Mouse (Mus musculus): ENCODE data around the gene Mrpl24.

Gene Mrpl24

GRCm38 (mm10) chr3:87910573-87911141, 8.6 kb upstream of the Mrpl24 start:
- peak; percentile 43 for DNase-seq (ENCODE audit: low read depth, low spot score)

GRCm38 (mm10) chr3:87913491-87913890, 5.8 kb upstream of the Mrpl24 start:
- no peak for DNase-seq (ENCODE audit: low read depth, low spot score)

- no peak for DNase-seq (ENCODE audit: low read depth, low spot score)
Observed at GRCm38 (mm10) chr3:87913891-87914290, 5.4 kb upstream of the Mrpl24 start.

- DNase-seq (ENCODE audit: low read depth, low spot score): no peak
Observed at GRCm38 (mm10) chr3:87916990-87917389, 2.3 kb upstream of the Mrpl24 start.

GRCm38 (mm10) chr3:87918551-87918950, 755 bp upstream of the Mrpl24 start:
- DNase-seq (ENCODE audit: low read depth, low spot score): no peak

GRCm38 (mm10) chr3:87920270-87920943, 1.1 kb downstream of the Mrpl24 start:
- DNase-seq (ENCODE audit: low read depth, low spot score): no peak

GRCm38 (mm10) chr3:87924996-87925395, 5.7 kb downstream of the Mrpl24 start:
- no peak for DNase-seq (ENCODE audit: low read depth, low spot score)

- DNase-seq (ENCODE audit: low read depth, low spot score): no peak
Observed at GRCm38 (mm10) chr3:87927452-87927851, 8.1 kb downstream of the Mrpl24 start.

GRCm38 (mm10) chr3:87929341-87930077, 10.2 kb downstream of the Mrpl24 start:
- DNase-seq (ENCODE audit: low read depth, low spot score): no peak

- peak; percentile 98 for DNase-seq (ENCODE audit: low read depth, low spot score)
Observed at GRCm38 (mm10) chr3:87930078-87930795, 10.9 kb downstream of the Mrpl24 start, which contains the start of the genes Isg20l2 and Rrnad1. TSS of gene Isg20l2 (plus strand) at chr3:87930314. TSS of gene Rrnad1 (minus strand) at chr3:87930717.

GRCm38 (mm10) chr3:87934026-87934425, 14.7 kb downstream of the Mrpl24 start:
- no peak for DNase-seq (ENCODE audit: low read depth, low spot score)

GRCm38 (mm10) chr3:87934501-87934900, 15.2 kb downstream of the Mrpl24 start:
- no peak for DNase-seq (ENCODE audit: low read depth, low spot score)

- DNase-seq (ENCODE audit: low read depth, low spot score): no peak
Observed at GRCm38 (mm10) chr3:87935201-87935600, 15.9 kb downstream of the Mrpl24 start.

GRCm38 (mm10) chr3:87935776-87936175, 16.5 kb downstream of the Mrpl24 start:
- DNase-seq (ENCODE audit: low read depth, low spot score): peak; percentile 51

GRCm38 (mm10) chr3:87940611-87941010, 21.3 kb downstream of the Mrpl24 start:
- no peak for DNase-seq (ENCODE audit: low read depth, low spot score)

GRCm38 (mm10) chr3:87942471-87942870, 23.2 kb downstream of the Mrpl24 start:
- no peak for DNase-seq (ENCODE audit: low read depth, low spot score)

GRCm38 (mm10) chr3:87943586-87943985, 24.3 kb downstream of the Mrpl24 start:
- DNase-seq (ENCODE audit: low read depth, low spot score): no peak

- no peak for DNase-seq (ENCODE audit: low read depth, low spot score)
Observed at GRCm38 (mm10) chr3:87944838-87945600, 25.7 kb downstream of the Mrpl24 start.

- no peak for DNase-seq (ENCODE audit: low read depth, low spot score)
Observed at GRCm38 (mm10) chr3:87945781-87946540, 26.7 kb downstream of the Mrpl24 start.

- no peak for DNase-seq (ENCODE audit: low read depth, low spot score)
Observed at GRCm38 (mm10) chr3:87946541-87946860, 27.2 kb downstream of the Mrpl24 start.
